Mouse (Mus musculus) forebrain, postnatal 0 days (tissue): ENCODE measurements around the gene Chst2. TPM values are rescaled to one million over a fixed set of nuclear protein-coding genes. Genes with fewer than 3 reads are reported as not detected.
A peak's percentile ranks its signal among the peaks of the same experiment; 100 is the strongest.

ENCODE experiments used
- ATAC-seq: fragments of 200-750 bp; cut with Nextera tagmentation; 2 replicates; pipeline ENCODE4 v1.8.0; 2017; ENCODE audit warnings: mild to moderate bottlenecking, moderate library complexity
- DNase-seq: peaks from one replicate; pipeline ENCODE4 v3.0.0-alpha.2; 2015
- H3K27ac ChIP-seq: fragments of 300-500 bp; sonication (generic); 2 replicates; pipeline ENCODE4 v1.5.1; 2014; ENCODE audit warnings: low read depth, mild to moderate bottlenecking, antibody characterized with exemption, low read length, moderate library complexity, mixed read lengths
- H3K27me3 ChIP-seq: fragments of 300-500 bp; sonication (generic); 2 replicates; pipeline ENCODE4 v1.6.1; 2014; ENCODE audit warnings: mild to moderate bottlenecking, low read length, mixed read lengths; ENCODE audit not compliant: insufficient read depth
- H3K36me3 ChIP-seq: fragments of 300-500 bp; sonication (generic); 2 replicates; pipeline ENCODE4 v1.6.1; 2014; ENCODE audit warnings: mild to moderate bottlenecking, moderate library complexity; ENCODE audit not compliant: insufficient read depth
- H3K4me1 ChIP-seq: fragments of 300-500 bp; sonication (generic); 2 replicates; pipeline ENCODE4 v1.6.1; 2014; ENCODE audit warnings: antibody characterized with exemption; ENCODE audit not compliant: insufficient read depth
- H3K4me2 ChIP-seq: fragments of 300-500 bp; sonication (generic); 2 replicates; pipeline ENCODE4 v1.6.1; 2014; ENCODE audit warnings: low read depth, mild to moderate bottlenecking, moderate library complexity
- H3K4me3 ChIP-seq: fragments of 300-500 bp; sonication (generic); 2 replicates; pipeline ENCODE4 v1.5.1; 2014; ENCODE audit warnings: low read depth, low read length, mixed read lengths
- H3K9ac ChIP-seq: fragments of 300-500 bp; sonication (generic); 2 replicates; pipeline ENCODE4 v1.6.1; 2014; ENCODE audit warnings: mild to moderate bottlenecking
- H3K9me3 ChIP-seq: fragments of 300-500 bp; sonication (generic); 2 replicates; pipeline ENCODE4 v1.6.1; 2016; ENCODE audit warnings: low read length
- CTCF ChIP-seq: sonication (generic); IDR thresholded peaks from 2 replicates; pipeline ENCODE4 v1.5.1; 2016; ENCODE audit warnings: antibody characterized with exemption, control low read depth, low read depth
- whole genome bisulfite sequencing: fragments of 180-500 bp; shearing (Covaris S2); extraction: QIAGEN DNeasy Blood & Tissue Kit; methylation state at CpG from one replicate; pipeline ENCODE4 v1.1.7; 2014; 5-methylcytosine and 5-hydroxymethylcytosine counted together
- polyA plus RNA-seq: library from polyadenylated mRNA; unstranded; fragments of >200 nt; fragmentation: Nextera tagmentation; extraction: Ambion mirVana; gene quantifications from 2 replicates; pipeline ENCODE4 v1.2.1, GENCODE M21; 2015
- total RNA-seq: library from RNA; depleted of rRNA; stranded (reverse); fragments of >200 nt; gene quantifications from 2 replicates; pipeline ENCODE4 v1.2.3, GENCODE M21; 2014; rRNA removed

Chst2 gene
- total RNA-seq (58.6 and 68.2 TPM in 2 replicates), polyA plus RNA-seq (17.9 and 35.9 TPM in 2 replicates)

GRCm38 (mm10) chr9:95406571-95407561 is at the start of gene Chst2:
Gene Chst2, minus strand, starts transcription at chr9:95406722.
- H3K36me3 ChIP-seq: no peaks in the 10 kb centered on the region; the same call in 1 of the 2 replicates
- peak within 1 kb of the TSS; percentile 85 for H3K9ac ChIP-seq
- under 1% methylated on average over 102 of the region's 102 CpGs for WGBS
- H3K4me2 ChIP-seq: peak within 1 kb of the TSS; percentile 94
- TF ChIP-seq CTCF: peak; percentile 35
- peak within 1 kb of the TSS; percentile 88 for H3K27ac ChIP-seq
- no peaks in the 10 kb centered on the region for H3K9me3 ChIP-seq
- ATAC-seq (peak; percentile 94), DNase-seq (peak; percentile 91)
- H3K4me1 ChIP-seq: peaks cover 6% of the 10 kb centered on the region; the same call in 1 of the 2 replicates
- peak within 1 kb of the TSS; percentile 79 for H3K4me3 ChIP-seq
- H3K27me3 ChIP-seq: no peaks in the 10 kb centered on the region

GRCm38 (mm10) chr9:95451931-95452330 is 45.4 kb upstream of the Chst2 start:
- no peak for TF ChIP-seq CTCF
- no peak overlapping the region for H3K4me2 ChIP-seq
- H3K9me3 ChIP-seq: no peaks in the 10 kb centered on the region
- 22% methylated on average over 3 of the region's 3 CpGs for WGBS
- no peak overlapping the region for H3K27ac ChIP-seq
- H3K36me3 ChIP-seq: peaks cover 3% of the 10 kb centered on the region; the same call in 1 of the 2 replicates
- DNase-seq (peak; percentile 35), ATAC-seq (peak; percentile 59)
- no peaks in the 10 kb centered on the region for H3K27me3 ChIP-seq
- H3K4me3 ChIP-seq: no peak overlapping the region
- H3K4me1 ChIP-seq: peaks cover 5% of the 10 kb centered on the region; the same call in 1 of the 2 replicates
- H3K9ac ChIP-seq: no peak overlapping the region

GRCm38 (mm10) chr9:95450586-95450985 is 44.1 kb upstream of the Chst2 start:
- H3K9me3 ChIP-seq: no peaks in the 10 kb centered on the region
- no peaks in the 10 kb centered on the region for H3K27me3 ChIP-seq
- ATAC-seq: no peak
- H3K9ac ChIP-seq: no peak overlapping the region
- no peak for DNase-seq
- no peaks in the 10 kb centered on the region for H3K36me3 ChIP-seq
- H3K4me1 ChIP-seq: peaks cover 5% of the 10 kb centered on the region; the same call in 1 of the 2 replicates
- 97% methylated on average over 8 of the region's 8 CpGs for WGBS
- H3K4me2 ChIP-seq: no peak overlapping the region
- TF ChIP-seq CTCF: no peak
- no peak overlapping the region for H3K4me3 ChIP-seq
- H3K27ac ChIP-seq: no peak overlapping the region

- WGBS: 6% methylated on average over 13 of the region's 13 CpGs
- Histone ChIP-seq H3K36me3 (no peaks in the 10 kb centered on the region), H3K9me3 (no peaks in the 10 kb centered on the region), H3K27ac (peak overlapping the region; percentile 51; the same call in 1 of the 2 replicates), H3K4me1 (no peaks in the 10 kb centered on the region), H3K27me3 (no peaks in the 10 kb centered on the region), H3K4me3 (peak overlapping the region; percentile 21), H3K9ac (peak overlapping the region; percentile 31; the same call in 1 of the 2 replicates), H3K4me2 (peak overlapping the region; percentile 42)
- DNase-seq (peak; percentile 78), ATAC-seq (peak; percentile 95)
- peak; percentile 53 for TF ChIP-seq CTCF
Measured at GRCm38 (mm10) chr9:95442321-95442731, 35.8 kb upstream of the Chst2 start.

GRCm38 (mm10) chr9:95437883-95438282 is 31.4 kb upstream of the Chst2 start:
- WGBS: 84% methylated on average over 9 of the region's 9 CpGs
- H3K4me2 ChIP-seq: no peak overlapping the region
- H3K4me3 ChIP-seq: no peak overlapping the region
- no peaks in the 10 kb centered on the region for H3K9me3 ChIP-seq
- H3K27ac ChIP-seq: no peak overlapping the region
- no peaks in the 10 kb centered on the region for H3K36me3 ChIP-seq
- H3K27me3 ChIP-seq: no peaks in the 10 kb centered on the region
- ATAC-seq: no peak
- H3K4me1 ChIP-seq: no peaks in the 10 kb centered on the region
- TF ChIP-seq CTCF: no peak
- H3K9ac ChIP-seq: no peak overlapping the region
- no peak for DNase-seq

GRCm38 (mm10) chr9:95436294-95436613 is 29.7 kb upstream of the Chst2 start:
- Histone ChIP-seq H3K27me3 (no peaks in the 10 kb centered on the region), H3K4me2 (no peak overlapping the region), H3K4me1 (no peaks in the 10 kb centered on the region), H3K9ac (no peak overlapping the region), H3K27ac (no peak overlapping the region), H3K36me3 (no peaks in the 10 kb centered on the region), H3K4me3 (no peak overlapping the region), H3K9me3 (no peaks in the 10 kb centered on the region)
- WGBS: 68% methylated on average over 4 of the region's 4 CpGs
- ATAC-seq: no peak
- TF ChIP-seq CTCF: no peak
- no peak for DNase-seq
